Mouse (Mus musculus) midbrain, embryonic 16.5 days (tissue): ENCODE results near the gene Nipsnap2. TPM values are rescaled to one million over a fixed set of nuclear protein-coding genes. Genes with fewer than 3 reads are reported as not detected.
"Not testable (repeated sequence)": the region's sequence is repeated elsewhere in the genome, so short reads cannot be mapped to it uniquely, and the experiment has no call there.

Experiments
- ATAC-seq: fragments of 200-750 bp; cut with Nextera tagmentation; 2 replicates; pipeline ENCODE4 v1.8.0; 2017; ENCODE audit warnings: moderate TSS enrichment
- H3K27ac ChIP-seq: fragments of 300-500 bp; sonication (generic); 2 replicates; pipeline ENCODE4 v1.5.1; 2014; ENCODE audit warnings: mild to moderate bottlenecking, low read length, mixed read lengths
- H3K27me3 ChIP-seq: fragments of 300-500 bp; sonication (generic); 2 replicates; pipeline ENCODE4 v1.6.1; 2014; ENCODE audit warnings: low read depth, low read length, mixed read lengths; ENCODE audit not compliant: control insufficient read depth, insufficient read depth
- H3K36me3 ChIP-seq: fragments of 300-500 bp; sonication (generic); 2 replicates; pipeline ENCODE4 v1.6.1; 2014; ENCODE audit warnings: mild to moderate bottlenecking, low read length, moderate library complexity, mixed read lengths; ENCODE audit not compliant: control insufficient read depth, insufficient read depth
- H3K4me1 ChIP-seq: fragments of 300-500 bp; sonication (generic); 2 replicates; pipeline ENCODE4 v1.6.1; 2014; ENCODE audit warnings: mild to moderate bottlenecking, low read length, mixed read lengths; ENCODE audit not compliant: control insufficient read depth, insufficient read depth
- H3K4me2 ChIP-seq: fragments of 300-500 bp; sonication (generic); 2 replicates; pipeline ENCODE4 v1.6.1; 2014; ENCODE audit warnings: mild to moderate bottlenecking, low read length, mixed read lengths
- H3K4me3 ChIP-seq: fragments of 300-500 bp; sonication (generic); 2 replicates; pipeline ENCODE4 v1.5.1; 2014; ENCODE audit warnings: low read depth, mild to moderate bottlenecking, low read length, moderate library complexity, mixed read lengths
- H3K9ac ChIP-seq: fragments of 300-500 bp; sonication (generic); 2 replicates; pipeline ENCODE4 v1.6.1; 2014; ENCODE audit warnings: low read depth, low read length, mixed read lengths
- H3K9me3 ChIP-seq: fragments of 300-500 bp; sonication (generic); replicated peaks from 2 replicates; pipeline ENCODE4 v1.6.1; 2014; ENCODE audit warnings: mild to moderate bottlenecking, low read length, mixed read lengths; ENCODE audit not compliant: control insufficient read depth, poor library complexity, severe bottlenecking
- WGBS: fragments of 180-500 bp; shearing (Covaris S2); extraction: QIAGEN DNeasy Blood & Tissue Kit; methylation state at CpG from one replicate; pipeline ENCODE4 v1.1.7; 2014; 5-methylcytosine and 5-hydroxymethylcytosine counted together
- polyA plus RNA-seq: library from polyadenylated mRNA; unstranded; fragments of >200 nt; fragmentation: Nextera tagmentation; extraction: Ambion mirVana; gene quantifications from 2 replicates; pipeline ENCODE4 v1.2.1, GENCODE M21; 2015

Nipsnap2 gene
- polyA plus RNA-seq = 87.7 and 90.4 TPM in 2 replicates

- WGBS = under 1% methylated on average over 69 of the region's 93 CpGs
- H3K27ac ChIP-seq = peak within 1 kb of the TSS; percentile 93
- H3K4me3 ChIP-seq = peak within 1 kb of the TSS; percentile 85
- H3K9ac ChIP-seq = peak within 1 kb of the TSS; percentile 97
- no peaks in the 10 kb centered on the region for H3K9me3 ChIP-seq
- peaks cover 13% of the 10 kb centered on the region for H3K4me1 ChIP-seq
- peak within 1 kb of the TSS; percentile 63 for H3K4me2 ChIP-seq
- peak; percentile 94 for ATAC-seq
- no peaks in the 10 kb centered on the region for H3K27me3 ChIP-seq
- H3K36me3 ChIP-seq = 0 out of 2 replicates have a peak, but pooled peaks cover 1% of the 10 kb centered on the region
Measured at GRCm38 (mm10) chr5:129724834-129725773, at the start of gene Nipsnap2. Gene Nipsnap2 (plus strand): TSS chr5:129725063.

- H3K4me2 ChIP-seq, ATAC-seq, H3K9me3 ChIP-seq, H3K9ac ChIP-seq, H3K4me1 ChIP-seq, H3K4me3 ChIP-seq, H3K27me3 ChIP-seq, H3K27ac ChIP-seq, H3K36me3 ChIP-seq: not testable (repeated sequence)
- 93% methylated on average over 5 of the region's 5 CpGs for WGBS
Measured at GRCm38 (mm10) chr5:129685141-129685540, 39.7 kb upstream of the Nipsnap2 start.

- ATAC-seq = no peak
- Histone ChIP-seq H3K4me3 (no peak overlapping the region), H3K4me1 (no peaks in the 10 kb centered on the region), H3K9ac (no peak overlapping the region), H3K4me2 (no peak overlapping the region), H3K9me3 (no peaks in the 10 kb centered on the region), H3K27ac (no peak overlapping the region), H3K36me3 (no peaks in the 10 kb centered on the region), H3K27me3 (no peaks in the 10 kb centered on the region)
- 92% methylated on average over 7 of the region's 7 CpGs for WGBS
Measured at GRCm38 (mm10) chr5:129687621-129688020, 37.2 kb upstream of the Nipsnap2 start.

GRCm38 (mm10) chr5:129690528-129690927, 34.3 kb upstream of the Nipsnap2 start:
- Histone ChIP-seq H3K9ac (no peak overlapping the region), H3K4me1 (no peaks in the 10 kb centered on the region), H3K27me3 (no peaks in the 10 kb centered on the region), H3K4me2 (no peak overlapping the region), H3K9me3 (no peaks in the 10 kb centered on the region), H3K4me3 (no peak overlapping the region), H3K36me3 (no peaks in the 10 kb centered on the region), H3K27ac (no peak overlapping the region)
- WGBS = 89% methylated on average over 3 of the region's 3 CpGs
- no peak for ATAC-seq

- Histone ChIP-seq H3K36me3 (no peaks in the 10 kb centered on the region), H3K27me3 (no peaks in the 10 kb centered on the region; the same call in 1 of the 2 replicates), H3K9me3 (no peaks in the 10 kb centered on the region), H3K27ac (no peak overlapping the region), H3K4me1 (no peaks in the 10 kb centered on the region), H3K4me2 (no peak overlapping the region), H3K4me3 (no peak overlapping the region), H3K9ac (no peak overlapping the region)
- no peak for ATAC-seq
- 25% methylated on average over 2 of the region's 2 CpGs for WGBS
Measured at GRCm38 (mm10) chr5:129700506-129700905, 24.4 kb upstream of the Nipsnap2 start.

- no peak overlapping the region for H3K4me3 ChIP-seq
- 68% methylated on average over 1 of the region's 1 CpGs for WGBS
- no peaks in the 10 kb centered on the region for H3K36me3 ChIP-seq
- no peaks in the 10 kb centered on the region; the same call in 1 of the 2 replicates for H3K27me3 ChIP-seq
- H3K4me1 ChIP-seq = no peaks in the 10 kb centered on the region
- ATAC-seq = no peak
- no peak overlapping the region for H3K9ac ChIP-seq
- H3K27ac ChIP-seq = no peak overlapping the region
- no peak overlapping the region for H3K4me2 ChIP-seq
- no peaks in the 10 kb centered on the region for H3K9me3 ChIP-seq
Measured at GRCm38 (mm10) chr5:129701706-129702105, 23.2 kb upstream of the Nipsnap2 start.

- Histone ChIP-seq H3K27ac (no peak overlapping the region), H3K4me2 (no peak overlapping the region), H3K36me3 (no peaks in the 10 kb centered on the region), H3K4me1 (no peaks in the 10 kb centered on the region), H3K27me3 (no peaks in the 10 kb centered on the region; the same call in 1 of the 2 replicates), H3K4me3 (no peak overlapping the region), H3K9me3 (no peaks in the 10 kb centered on the region), H3K9ac (no peak overlapping the region)
- ATAC-seq = no peak
Measured at GRCm38 (mm10) chr5:129703368-129703767, 21.5 kb upstream of the Nipsnap2 start.

- H3K27me3 ChIP-seq = no peaks in the 10 kb centered on the region
- no peaks in the 10 kb centered on the region for H3K9me3 ChIP-seq
- no peaks in the 10 kb centered on the region for H3K36me3 ChIP-seq
- H3K4me1 ChIP-seq = no peaks in the 10 kb centered on the region
- H3K27ac ChIP-seq = no peak within 1 kb of the TSS
- no peak within 1 kb of the TSS for H3K4me2 ChIP-seq
- ATAC-seq = no peak
- H3K4me3 ChIP-seq = no peak within 1 kb of the TSS
- 71% methylated on average over 2 of the region's 2 CpGs for WGBS
- no peak within 1 kb of the TSS for H3K9ac ChIP-seq
Measured at GRCm38 (mm10) chr5:129708412-129708811, 16.5 kb upstream of the Nipsnap2 start, which contains the start of gene Sept14. Gene Sept14 (minus strand): TSS chr5:129708512.

- peak within 1 kb of the TSS; percentile 56 for H3K4me3 ChIP-seq
- H3K9me3 ChIP-seq = no peaks in the 10 kb centered on the region
- no peaks in the 10 kb centered on the region for H3K27me3 ChIP-seq
- peaks cover 10% of the 10 kb centered on the region for H3K36me3 ChIP-seq
- peak within 1 kb of the TSS; percentile 81 for H3K4me2 ChIP-seq
- peak within 1 kb of the TSS; percentile 66 for H3K9ac ChIP-seq
- peak; percentile 94 for ATAC-seq
- peaks cover 7% of the 10 kb centered on the region for H3K4me1 ChIP-seq
- H3K27ac ChIP-seq = peak within 1 kb of the TSS; percentile 38
- WGBS = under 1% methylated on average over 33 of the region's 33 CpGs
Measured at GRCm38 (mm10) chr5:129715326-129715861, 9.5 kb upstream of the Nipsnap2 start, which contains the start of gene Mrps17. Gene Mrps17 (plus strand): TSS chr5:129715497.
